Mouse (Mus musculus): ENCODE measurements at regions not wholly inside any gene's neighbourhood (a gene's known extent, or its start where the extent isn't known, plus 50 kb on each side); places are given as distances from the start of the nearest gene placed in this dataset.
"Not testable (repeated sequence)": the region's sequence is repeated elsewhere in the genome, so short reads cannot be mapped to it uniquely, and the experiment has no call there.

DNA sequence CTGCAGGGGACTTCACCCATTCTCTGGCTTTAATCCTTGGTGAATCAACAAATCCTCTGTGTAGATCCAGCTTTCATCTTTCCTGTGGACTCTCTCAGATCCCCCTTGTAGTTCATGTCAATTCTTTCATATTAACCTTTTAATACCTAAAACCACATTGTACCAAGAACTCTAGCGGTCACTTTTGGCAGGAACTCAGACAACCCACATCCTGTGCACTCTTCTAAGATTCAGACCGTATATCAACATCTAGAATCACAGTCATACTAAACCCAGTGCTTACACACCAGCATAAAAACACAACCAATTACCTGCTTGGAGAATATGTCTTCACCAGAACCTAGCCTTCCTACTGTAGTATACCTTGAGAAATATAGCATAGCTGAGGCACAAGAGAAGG, 444.6 kb upstream of the Pdcd1 start:
- DNase-seq, result no peak
- WGBS, result 10% methylated on average over 2 of the region's 2 CpGs
- H3K4me3 ChIP-seq (ENCODE audit: control insufficient read depth, insufficient read depth, low read length), result no peak overlapping the region
- H3K4me1 ChIP-seq (replicated peaks; ENCODE audit: control insufficient read depth, insufficient read depth, low read length), result no peaks in the 10 kb centered on the region
- TF ChIP-seq POLR2A (IDR thresholded peaks at IDR 0.05; ENCODE audit: control insufficient read depth, extremely low read depth, insufficient read depth, low read length, poor library complexity) (no peak), CTCF (IDR thresholded peaks at IDR 0.05; ENCODE audit: borderline replicate concordance, control insufficient read depth, extremely low read depth, insufficient read depth, low read length, poor library complexity) (no peak)
- H3K27ac ChIP-seq (ENCODE audit: control insufficient read depth, insufficient read depth, low read length), result no peak overlapping the region
- no peaks in the 10 kb centered on the region for H3K27me3 ChIP-seq (ENCODE audit: control insufficient read depth, insufficient read depth, low read length)
- no peaks in the 10 kb centered on the region for H3K36me3 ChIP-seq (ENCODE audit: control insufficient read depth, insufficient read depth, low read length)

DNA sequence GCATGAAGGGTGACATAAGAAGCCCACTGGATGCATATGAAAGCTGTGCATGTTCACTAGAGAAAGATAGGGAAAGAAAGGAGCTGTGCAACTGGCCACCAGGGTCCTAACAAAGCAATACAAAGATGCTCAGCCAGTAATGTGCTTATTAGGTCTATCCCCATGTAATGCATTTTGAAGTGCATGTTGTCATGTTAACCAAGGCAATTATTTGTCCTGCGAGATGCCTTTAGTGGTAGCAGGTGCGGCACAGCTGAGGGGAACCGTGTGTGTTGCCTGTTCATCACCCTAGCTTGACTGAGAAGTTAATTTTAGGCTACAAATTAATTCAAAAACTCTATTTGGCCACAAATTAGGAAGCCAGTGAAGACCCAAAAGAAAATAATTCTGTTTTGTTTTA, 444.0 kb upstream of the Pdcd1 start:
- Histone ChIP-seq H3K4me3 (ENCODE audit: control insufficient read depth, insufficient read depth, low read length) (no peak overlapping the region), H3K27me3 (ENCODE audit: control insufficient read depth, insufficient read depth, low read length) (no peaks in the 10 kb centered on the region), H3K27ac (ENCODE audit: control insufficient read depth, insufficient read depth, low read length) (no peak overlapping the region), H3K4me1 (replicated peaks; ENCODE audit: control insufficient read depth, insufficient read depth, low read length) (no peaks in the 10 kb centered on the region), H3K36me3 (ENCODE audit: control insufficient read depth, insufficient read depth, low read length) (no peaks in the 10 kb centered on the region)
- 77% methylated on average over 3 of the region's 3 CpGs for WGBS
- TF ChIP-seq CTCF (IDR thresholded peaks at IDR 0.05; ENCODE audit: borderline replicate concordance, control insufficient read depth, extremely low read depth, insufficient read depth, low read length, poor library complexity) (no peak), POLR2A (IDR thresholded peaks at IDR 0.05; ENCODE audit: control insufficient read depth, extremely low read depth, insufficient read depth, low read length, poor library complexity) (no peak)
- DNase-seq, result no peak

DNA sequence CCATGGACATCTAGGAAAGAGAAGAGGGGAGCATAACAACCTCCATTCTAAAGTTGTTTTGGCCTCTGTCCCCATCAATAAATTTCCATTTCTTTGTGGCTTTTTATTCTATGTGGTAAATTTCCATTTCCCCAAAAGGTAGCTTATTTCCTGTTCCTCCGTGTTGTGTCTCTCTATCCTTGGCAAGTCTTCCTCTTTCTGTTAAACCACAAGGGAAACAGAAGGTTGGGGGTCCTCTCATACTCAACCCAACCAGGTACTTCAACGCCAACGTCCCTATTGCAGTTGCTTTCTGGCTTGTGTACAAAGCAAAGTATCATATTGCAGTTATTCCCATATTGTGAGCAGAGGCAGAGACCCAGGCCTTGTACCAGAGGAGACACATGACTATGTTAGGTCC, 434.7 kb upstream of the Pdcd1 start:
- 4% methylated on average over 3 of the region's 3 CpGs for WGBS
- Histone ChIP-seq H3K27me3 (ENCODE audit: control insufficient read depth, insufficient read depth, low read length) (no peaks in the 10 kb centered on the region), H3K36me3 (ENCODE audit: control insufficient read depth, insufficient read depth, low read length) (no peaks in the 10 kb centered on the region), H3K4me1 (replicated peaks; ENCODE audit: control insufficient read depth, insufficient read depth, low read length) (no peaks in the 10 kb centered on the region), H3K4me3 (ENCODE audit: control insufficient read depth, insufficient read depth, low read length) (no peak overlapping the region), H3K27ac (ENCODE audit: control insufficient read depth, insufficient read depth, low read length) (no peak overlapping the region)
- TF ChIP-seq CTCF (IDR thresholded peaks at IDR 0.05; ENCODE audit: borderline replicate concordance, control insufficient read depth, extremely low read depth, insufficient read depth, low read length, poor library complexity) (no peak), POLR2A (IDR thresholded peaks at IDR 0.05; ENCODE audit: control insufficient read depth, extremely low read depth, insufficient read depth, low read length, poor library complexity) (no peak)
- DNase-seq, result no peak

GRCm38 (mm10) chr1:94469834-94470233, 417.5 kb upstream of the Pdcd1 start:
- H3K36me3 ChIP-seq (ENCODE audit: control insufficient read depth, insufficient read depth, low read length); H3K27me3 ChIP-seq (ENCODE audit: control insufficient read depth, insufficient read depth, low read length); H3K4me1 ChIP-seq (replicated peaks; ENCODE audit: control insufficient read depth, insufficient read depth, low read length); H3K27ac ChIP-seq (ENCODE audit: control insufficient read depth, insufficient read depth, low read length); H3K4me3 ChIP-seq (ENCODE audit: control insufficient read depth, insufficient read depth, low read length): not testable (repeated sequence)
- DNase-seq, result peak; percentile 8
- 98% methylated on average over 18 of the region's 18 CpGs for WGBS

GRCm38 (mm10) chr1:94423731-94424130, 371.4 kb upstream of the Pdcd1 start:
- H3K27ac ChIP-seq (ENCODE audit: control insufficient read depth, insufficient read depth, low read length), result no peak overlapping the region
- no peaks in the 10 kb centered on the region for H3K4me1 ChIP-seq (replicated peaks; ENCODE audit: control insufficient read depth, insufficient read depth, low read length)
- no peak for DNase-seq
- H3K27me3 ChIP-seq (ENCODE audit: control insufficient read depth, insufficient read depth, low read length), result no peaks in the 10 kb centered on the region
- TF ChIP-seq POLR2A (IDR thresholded peaks at IDR 0.05; ENCODE audit: control insufficient read depth, extremely low read depth, insufficient read depth, low read length, poor library complexity) (no peak), CTCF (IDR thresholded peaks at IDR 0.05; ENCODE audit: borderline replicate concordance, control insufficient read depth, extremely low read depth, insufficient read depth, low read length, poor library complexity) (no peak)
- no peaks in the 10 kb centered on the region for H3K36me3 ChIP-seq (ENCODE audit: control insufficient read depth, insufficient read depth, low read length)
- H3K4me3 ChIP-seq (ENCODE audit: control insufficient read depth, insufficient read depth, low read length), result no peak overlapping the region
- 95% methylated on average over 2 of the region's 2 CpGs for WGBS

DNA sequence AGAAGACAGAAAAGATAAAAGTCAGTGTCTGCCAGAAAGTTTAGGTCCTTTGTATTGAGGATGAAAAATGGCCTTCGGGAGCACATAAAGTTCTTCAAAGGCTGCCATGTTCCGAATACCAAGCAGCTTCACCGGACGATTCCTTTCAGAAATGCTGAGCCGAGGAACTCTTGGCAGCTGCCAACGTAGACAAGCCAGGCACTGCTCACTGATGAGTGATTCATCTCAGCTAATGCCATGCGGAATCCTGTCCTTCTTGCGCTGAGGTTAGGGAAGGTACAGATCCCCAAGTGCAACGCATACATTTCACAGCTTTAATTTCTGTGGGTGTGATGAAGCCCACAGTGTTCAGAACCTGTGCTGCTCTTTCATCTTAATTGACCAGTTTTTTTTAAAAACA, 360.7 kb upstream of the Pdcd1 start:
- Histone ChIP-seq H3K36me3 (ENCODE audit: control insufficient read depth, insufficient read depth, low read length) (no peaks in the 10 kb centered on the region), H3K4me1 (replicated peaks; ENCODE audit: control insufficient read depth, insufficient read depth, low read length) (no peaks in the 10 kb centered on the region), H3K27me3 (ENCODE audit: control insufficient read depth, insufficient read depth, low read length) (no peaks in the 10 kb centered on the region), H3K4me3 (ENCODE audit: control insufficient read depth, insufficient read depth, low read length) (no peak overlapping the region), H3K27ac (ENCODE audit: control insufficient read depth, insufficient read depth, low read length) (no peak overlapping the region)
- DNase-seq, result no peak
- WGBS, result 95% methylated on average over 9 of the region's 9 CpGs
- no peak for TF ChIP-seq CTCF (IDR thresholded peaks at IDR 0.05; ENCODE audit: borderline replicate concordance, control insufficient read depth, extremely low read depth, insufficient read depth, low read length, poor library complexity)
- TF ChIP-seq POLR2A (IDR thresholded peaks at IDR 0.05; ENCODE audit: control insufficient read depth, extremely low read depth, insufficient read depth, low read length, poor library complexity), result no peak

DNA sequence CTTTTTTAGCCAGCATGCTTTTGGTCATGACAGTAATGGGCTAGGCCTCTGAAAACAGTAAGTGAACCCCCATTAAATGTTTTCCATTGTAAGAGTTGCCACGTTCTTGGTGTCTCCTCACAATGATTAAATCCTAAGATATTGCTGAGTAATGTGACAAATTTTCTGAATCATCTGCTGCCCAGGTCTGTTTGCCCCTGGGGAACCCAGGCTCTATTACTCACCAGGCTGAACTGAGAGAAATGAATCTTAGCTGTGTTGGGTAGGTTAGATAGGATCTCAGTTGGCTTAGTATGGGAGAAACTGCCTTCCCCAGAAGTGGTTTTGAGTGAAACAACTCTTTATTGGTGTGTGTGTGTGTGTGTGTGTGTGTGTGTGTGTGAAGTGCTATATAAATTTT, 314.3 kb upstream of the Pdcd1 start:
- WGBS, result 84% methylated on average over 1 of the region's 1 CpGs
- DNase-seq, result no peak
- no peak overlapping the region for H3K4me3 ChIP-seq (ENCODE audit: control insufficient read depth, insufficient read depth, low read length)
- H3K36me3 ChIP-seq (ENCODE audit: control insufficient read depth, insufficient read depth, low read length), result no peaks in the 10 kb centered on the region
- H3K27me3 ChIP-seq (ENCODE audit: control insufficient read depth, insufficient read depth, low read length), result no peaks in the 10 kb centered on the region
- no peaks in the 10 kb centered on the region for H3K4me1 ChIP-seq (replicated peaks; ENCODE audit: control insufficient read depth, insufficient read depth, low read length)
- TF ChIP-seq POLR2A (IDR thresholded peaks at IDR 0.05; ENCODE audit: control insufficient read depth, extremely low read depth, insufficient read depth, low read length, poor library complexity), result no peak
- no peak for TF ChIP-seq CTCF (IDR thresholded peaks at IDR 0.05; ENCODE audit: borderline replicate concordance, control insufficient read depth, extremely low read depth, insufficient read depth, low read length, poor library complexity)
- H3K27ac ChIP-seq (ENCODE audit: control insufficient read depth, insufficient read depth, low read length), result no peak overlapping the region

Data from thymus, adult 2 months (tissue).